Mouse (Mus musculus) retina, adult 2 months (tissue): ENCODE results near the gene Stk10.

Experiments
- DNase-seq: peaks from one replicate; pipeline ENCODE4 v3.0.0-alpha.2; 2012; ENCODE audit warnings: low read depth, low spot score

The Stk10 gene

GRCm38 (mm10) chr11:32627900-32628299 lies 94.8 kb downstream of the Stk10 start:
- no peak for DNase-seq

- no peak for DNase-seq
These were observed 96.7 kb downstream of the Stk10 start for GRCm38 (mm10) chr11:32629713-32630211.

- no peak for DNase-seq
These were observed 99.6 kb downstream of the Stk10 start for GRCm38 (mm10) chr11:32632671-32633070.

GRCm38 (mm10) chr11:32633542-32633941 lies 100.4 kb downstream of the Stk10 start:
- no peak for DNase-seq

- DNase-seq, result no peak
These were observed 101.0 kb downstream of the Stk10 start for GRCm38 (mm10) chr11:32634143-32634542.

- DNase-seq, result no peak
These were observed 101.7 kb downstream of the Stk10 start for GRCm38 (mm10) chr11:32634842-32635241.

GRCm38 (mm10) chr11:32636275-32636674 lies 103.2 kb downstream of the Stk10 start:
- no peak for DNase-seq

GRCm38 (mm10) chr11:32638521-32639255 lies 105.6 kb downstream of the Stk10 start:
- no peak for DNase-seq

GRCm38 (mm10) chr11:32640617-32641016 lies 107.5 kb downstream of the Stk10 start:
- no peak for DNase-seq

GRCm38 (mm10) chr11:32642249-32642876 lies 109.3 kb downstream of the Stk10 start, which contains the start of gene Fbxw11:
TSS of gene Fbxw11 (plus strand) at chr11:32642724.
- DNase-seq, result peak; percentile 85

GRCm38 (mm10) chr11:32642899-32643886 lies 110.1 kb downstream of the Stk10 start:
- DNase-seq, result no peak

GRCm38 (mm10) chr11:32644010-32644409 lies 110.9 kb downstream of the Stk10 start:
- no peak for DNase-seq

GRCm38 (mm10) chr11:32647265-32647664 lies 114.2 kb downstream of the Stk10 start:
- DNase-seq, result no peak

- no peak for DNase-seq
These were observed 117.2 kb downstream of the Stk10 start for GRCm38 (mm10) chr11:32650236-32650749.

GRCm38 (mm10) chr11:32650893-32651590 lies 117.9 kb downstream of the Stk10 start:
- DNase-seq, result no peak

- no peak for DNase-seq
These were observed 118.6 kb downstream of the Stk10 start for GRCm38 (mm10) chr11:32651723-32652122.

GRCm38 (mm10) chr11:32662082-32662656 lies 129.1 kb downstream of the Stk10 start:
- no peak for DNase-seq

- no peak for DNase-seq
These were observed 132.5 kb downstream of the Stk10 start for GRCm38 (mm10) chr11:32665639-32666038.

GRCm38 (mm10) chr11:32666983-32667382 lies 133.9 kb downstream of the Stk10 start:
- no peak for DNase-seq

GRCm38 (mm10) chr11:32671480-32671879 lies 138.4 kb downstream of the Stk10 start:
- DNase-seq, result no peak
